Mouse (Mus musculus): ENCODE data around the gene Cdkn2b. TPM values are rescaled to one million over a fixed set of nuclear protein-coding genes. Genes with fewer than 3 reads are reported as not detected.

Cdkn2b gene
- total and polyA plus RNA-seq, 3 experiments, result 1.9 to 2.5 TPM; not detected in 1

- H3K27me3 ChIP-seq (ENCODE audit: control insufficient read depth in 1 of 2, insufficient read depth in 2 of 2, low read length in 2 of 2), result no peaks in the 10 kb centered on the region
- H3K4me3 ChIP-seq (ENCODE audit: control insufficient read depth in 1 of 2, insufficient read depth in 1 of 2, low read depth in 2 of 2, low read length in 2 of 2), result no peak overlapping the region
- no peaks in the 10 kb centered on the region for H3K79me2 ChIP-seq (ENCODE audit: control insufficient read depth, insufficient read depth, low read length, poor library complexity)
- 0 out of 4 replicates have a peak, but pooled peaks cover 0 to 7% of the 10 kb centered on the region in 2 experiments for H3K36me3 ChIP-seq (ENCODE audit: control insufficient read depth in 1 of 2, insufficient read depth in 2 of 2, low read length in 2 of 2)
- H3K9ac ChIP-seq (ENCODE audit: control insufficient read depth, low read depth, low read length, poor library complexity, severe bottlenecking), result no peak overlapping the region
- no peak overlapping the region for H3K27ac ChIP-seq (ENCODE audit: control insufficient read depth, low read depth, low read length)
- TF ChIP-seq JUND (IDR thresholded peaks at IDR 0.05; ENCODE audit: low read depth, low read length) (no peak), GABPA (IDR thresholded peaks at IDR 0.05; ENCODE audit: low read depth, low read length) (no peak), ELF1 (IDR thresholded peaks at IDR 0.05; ENCODE audit: low read depth, low read length) (0 out of 2 replicates have a peak, but pooled peaks have one; percentile 5)
- no peak for DNase-seq (ENCODE audit: low read depth, low spot score)
- H3K9me3 ChIP-seq (replicated peaks; ENCODE audit: insufficient read depth, low read length), result no peaks in the 10 kb centered on the region
- H3K4me1 ChIP-seq (ENCODE audit: control insufficient read depth in 1 of 2, insufficient read depth in 2 of 2, low read length in 2 of 2), result no peaks in the 10 kb centered on the region
Measured at GRCm38 (mm10) chr4:89272101-89272718, 38.6 kb downstream of the Cdkn2b start.

- Histone ChIP-seq H3K9ac (ENCODE audit: control insufficient read depth, low read depth, low read length, poor library complexity, severe bottlenecking) (no peak overlapping the region), H3K4me1 (ENCODE audit: control insufficient read depth in 1 of 2, insufficient read depth in 2 of 2, low read length in 2 of 2) (no peaks in the 10 kb centered on the region)
- no peak for TF ChIP-seq CTCF (IDR thresholded peaks at IDR 0.05 in 2 of 3, conservative IDR thresholded peaks at IDR 0.05 in 1 of 3; ENCODE audit: control insufficient read depth in 1 of 3, insufficient read depth in 1 of 3, low read depth in 2 of 3, low read length in 3 of 3, poor library complexity in 1 of 3, severe bottlenecking in 1 of 3)
- no peak for TF ChIP-seq ZKSCAN1 (IDR thresholded peaks at IDR 0.05; ENCODE audit: low read depth, low read length)
Measured at GRCm38 (mm10) chr4:89257768-89258167, 53.1 kb downstream of the Cdkn2b start.

More at GRCm38 (mm10) chr4:89257768-89258167, 53.1 kb downstream of the Cdkn2b start:
- H3K9me3 ChIP-seq (replicated peaks; ENCODE audit: insufficient read depth, low read length), result no peaks in the 10 kb centered on the region
- H3K27ac ChIP-seq (ENCODE audit: control insufficient read depth, low read depth, low read length), result no peak overlapping the region
- H3K36me3 ChIP-seq (ENCODE audit: control insufficient read depth in 1 of 2, insufficient read depth in 2 of 2, low read length in 2 of 2), result no peaks in the 10 kb centered on the region
- H3K27me3 ChIP-seq (ENCODE audit: control insufficient read depth in 1 of 2, insufficient read depth in 2 of 2, low read length in 2 of 2), result no peaks in the 10 kb centered on the region
- no peaks in the 10 kb centered on the region for H3K79me2 ChIP-seq (ENCODE audit: control insufficient read depth, insufficient read depth, low read length, poor library complexity)
- peak; percentile 49 for DNase-seq (ENCODE audit: low read depth, low spot score)
- no peak overlapping the region for H3K4me3 ChIP-seq (ENCODE audit: control insufficient read depth in 1 of 2, insufficient read depth in 1 of 2, low read depth in 2 of 2, low read length in 2 of 2)

Other genes starting within 250 kb of the Cdkn2b start
- 36.6 and 36.7 TPM in 2 replicates for gene Mtap, start 173.9 kb downstream of the Cdkn2b start, total RNA-seq (2012; rRNA removed)
- gene Mtap, start 173.9 kb downstream of the Cdkn2b start, polyA plus RNA-seq (2012; ENCODE audit: insufficient read depth in 1 of 2, insufficient read length in 2 of 2, low read depth in 1 of 2, low replicate concordance in 2 of 2, missing spikeins in 1 of 2), result 10 to 100 TPM; 45.4 to 52.0 TPM
- 163 and 196 TPM in 2 replicates for gene Cdkn2a, start 16.4 kb downstream of the Cdkn2b start, total RNA-seq (2012; rRNA removed)
- 100 to 1,000 TPM in 1 of 2 experiments, not detected in 1; 355 TPM for gene Cdkn2a, start 16.4 kb downstream of the Cdkn2b start, polyA plus RNA-seq (2012; ENCODE audit: insufficient read depth in 1 of 2, insufficient read length in 2 of 2, low read depth in 1 of 2, low replicate concordance in 2 of 2, missing spikeins in 1 of 2)

Measured in MEL (cell line).